Mouse (Mus musculus) ES-Bruce4 (cell line): ENCODE data around the gene Cpt2.

Experiments used
- CTCF ChIP-seq: IDR thresholded peaks from one replicate; pipeline ENCODE4 v1.8.1; 2011; ENCODE audit warnings: low read depth, low read length
- EP300 ChIP-seq: IDR thresholded peaks from 2 replicates; pipeline ENCODE4 v1.6.1; 2011; ENCODE audit warnings: low read depth, low read length; ENCODE audit not compliant: insufficient read depth

DNA sequence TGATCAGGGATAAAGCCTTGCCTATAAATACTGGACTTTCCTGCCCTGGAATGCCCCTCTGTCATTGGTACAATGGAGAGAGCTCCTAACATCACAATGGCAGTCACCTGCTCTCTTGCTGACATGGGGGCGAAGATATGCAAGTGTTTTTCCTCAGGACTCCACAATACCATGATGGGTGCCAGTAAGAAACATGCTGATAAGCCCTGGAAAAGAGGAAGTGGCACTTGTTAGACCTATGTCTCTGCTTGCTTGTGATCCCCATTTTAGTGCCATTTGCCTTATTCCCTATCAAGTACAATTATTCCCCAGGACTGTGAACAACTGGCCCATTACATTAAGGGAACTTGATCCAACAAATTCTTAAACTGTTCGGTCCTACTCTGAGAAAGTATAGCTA lies 5.3 kb upstream of the Cpt2 start:
- TF ChIP-seq EP300 (no peak), CTCF (no peak)
